23 mouse cellular contexts compared by ENCODE assay signal in the genomic region with DNA sequence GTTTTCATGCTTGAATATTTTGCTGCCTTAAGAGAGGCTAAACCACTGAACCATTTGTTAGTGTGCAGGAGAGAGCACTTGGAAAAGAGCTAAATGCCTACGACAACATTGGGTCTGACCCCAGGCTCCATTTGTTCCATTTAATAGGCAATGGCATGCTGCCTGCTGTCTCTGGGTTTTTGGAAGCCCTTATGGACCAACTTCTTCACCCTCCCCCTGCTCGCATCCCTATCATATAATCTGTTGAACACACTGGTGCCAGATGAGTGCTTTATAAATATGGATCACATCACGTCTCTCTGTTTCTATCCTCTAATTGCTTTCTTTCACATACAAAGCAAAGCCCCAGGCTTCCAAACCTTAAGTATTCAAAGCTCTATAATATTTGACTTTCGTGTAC.
A peak's percentile ranks its signal among the peaks of the same experiment; 100 is the strongest.
DNase-seq lines count a peak whose midpoint lies in the region; ATAC-seq lines count a peak whose summit lies in the region.
"Had no signal": no experiment of that assay in that cellular context is flagged by ENCODE, and none has a peak within 500 bp of the region (broad histone marks: within the 10 kb centered on the region; RNA-seq: fewer than 3 reads in every experiment).

No protein-coding gene starts in this region.

- ATAC-seq in forebrain, embryonic 14.5 days: no peak
- no peak for ATAC-seq in forebrain, embryonic 11.5 days (replicated peaks; ENCODE audit: low FRiP score)
- ATAC-seq in hindbrain, embryonic 14.5 days (ENCODE audit: low FRiP score): no peak
- ATAC-seq: CD4-positive, CD25-positive, alpha-beta regulatory T cell, adult 4 months; intestine, embryonic 15.5 days had no signal

- H3K4me1 ChIP-seq in forebrain, embryonic 14.5 days (ENCODE audit: control insufficient read depth, insufficient read depth, low read length): no peaks in the 10 kb centered on the region
- no peaks in the 10 kb centered on the region for H3K4me1 ChIP-seq in forebrain, embryonic 11.5 days (replicated peaks; ENCODE audit: control insufficient read depth, insufficient read depth, low read length)
- H3K4me1 ChIP-seq in hindbrain, embryonic 14.5 days (replicated peaks; ENCODE audit: control insufficient read depth, insufficient read depth, low read length): 0 out of 2 replicates have a peak, but pooled peaks cover 3% of the 10 kb centered on the region
- H3K4me1 ChIP-seq: embryonic facial prominence, embryonic 15.5 days; heart, embryonic 13.5 days; hindbrain, embryonic 12.5 days; intestine, embryonic 15.5 days had no signal

- no peaks in the 10 kb centered on the region for H3K9me3 ChIP-seq in forebrain, embryonic 14.5 days (replicated peaks; ENCODE audit: control insufficient read depth, low read length)
- no peaks in the 10 kb centered on the region for H3K9me3 ChIP-seq in forebrain, embryonic 11.5 days (ENCODE audit: control insufficient read depth, low read length)
- no peaks in the 10 kb centered on the region for H3K9me3 ChIP-seq in hindbrain, embryonic 14.5 days (ENCODE audit: control insufficient read depth, low read length)
- H3K9me3 ChIP-seq: embryonic facial prominence, embryonic 15.5 days; hindbrain, embryonic 12.5 days; intestine, embryonic 15.5 days had no signal

- H3K27ac ChIP-seq in forebrain, embryonic 14.5 days (ENCODE audit: low read depth, low read length): no peak overlapping the region
- no peak overlapping the region for H3K27ac ChIP-seq in forebrain, embryonic 11.5 days (ENCODE audit: low read depth, low read length)
- no peak overlapping the region for H3K27ac ChIP-seq in hindbrain, embryonic 14.5 days
- H3K27ac ChIP-seq: embryonic facial prominence, embryonic 15.5 days; heart, embryonic 13.5 days; hindbrain, embryonic 12.5 days; intestine, embryonic 15.5 days had no signal

- peak; percentile 40 to 67 for DNase-seq in cerebellum, postnatal 10 days
- DNase-seq in cerebellum, adult 11 months: no peak
- DNase-seq in forebrain, embryonic 14.5 days (ENCODE audit: low spot score): peak; percentile 3
- DNase-seq in forebrain, embryonic 11.5 days (ENCODE audit: low spot score): no peak
- DNase-seq in layer of hippocampus, postnatal 10 days (ENCODE audit: low spot score in 2 of 2): peak; percentile 17 to 30
- no peak for DNase-seq in layer of hippocampus, adult 9-10 months (ENCODE audit: low spot score)
- DNase-seq in brain, embryonic 18.5 days (ENCODE audit: low read depth, low spot score): peak; percentile 26
- no peak for DNase-seq in hindbrain, embryonic 14.5 days (ENCODE audit: low spot score)
- DNase-seq: adrenal gland, adult 8-10 months; adrenal gland, postnatal 36 days; B cell, adult 2 months; cerebellum, postnatal 25 days; gastrocnemius, postnatal 36 days; heart, adult 11 months; heart, postnatal 36 days; kidney, adult 18-20 months had no signal

- H3K9ac ChIP-seq in forebrain, embryonic 14.5 days (ENCODE audit: low read length): no peak overlapping the region
- no peak overlapping the region for H3K9ac ChIP-seq in forebrain, embryonic 11.5 days (ENCODE audit: low read length)
- no peak overlapping the region for H3K9ac ChIP-seq in hindbrain, embryonic 14.5 days
- H3K9ac ChIP-seq: embryonic facial prominence, embryonic 15.5 days; heart, embryonic 13.5 days; hindbrain, embryonic 12.5 days; intestine, embryonic 15.5 days had no signal

- H3K4me3 ChIP-seq in forebrain, embryonic 14.5 days (ENCODE audit: low read depth, low read length): no peak overlapping the region
- H3K4me3 ChIP-seq in forebrain, embryonic 11.5 days (ENCODE audit: low read depth, low read length): no peak overlapping the region
- H3K4me3 ChIP-seq in hindbrain, embryonic 14.5 days (replicated peaks; ENCODE audit: low read length): no peak overlapping the region
- H3K4me3 ChIP-seq: embryonic facial prominence, embryonic 15.5 days; erythroblast, embryonic 14.5 days; heart, embryonic 13.5 days; hindbrain, embryonic 12.5 days; intestine, embryonic 15.5 days had no signal

- H3K4me2 ChIP-seq in forebrain, embryonic 14.5 days (ENCODE audit: low read length): no peak overlapping the region
- no peak overlapping the region for H3K4me2 ChIP-seq in forebrain, embryonic 11.5 days (ENCODE audit: low read depth, low read length, severe bottlenecking)
- no peak overlapping the region for H3K4me2 ChIP-seq in hindbrain, embryonic 14.5 days (replicated peaks)
- H3K4me2 ChIP-seq: embryonic facial prominence, embryonic 15.5 days; heart, embryonic 13.5 days; hindbrain, embryonic 12.5 days; intestine, embryonic 15.5 days had no signal

- no peaks in the 10 kb centered on the region for H3K27me3 ChIP-seq in forebrain, embryonic 14.5 days (replicated peaks; ENCODE audit: control insufficient read depth, insufficient read depth, low read length)
- no peaks in the 10 kb centered on the region for H3K27me3 ChIP-seq in forebrain, embryonic 11.5 days (ENCODE audit: control insufficient read depth, insufficient read depth, low read length)
- no peaks in the 10 kb centered on the region for H3K27me3 ChIP-seq in hindbrain, embryonic 14.5 days (ENCODE audit: control insufficient read depth, insufficient read depth, low read length)
- H3K27me3 ChIP-seq: embryonic facial prominence, embryonic 15.5 days; heart, embryonic 13.5 days; hindbrain, embryonic 12.5 days; intestine, embryonic 15.5 days had no signal

- 78% methylated on average over 4 of the region's 4 CpGs for WGBS in forebrain, embryonic 14.5 days
- WGBS in forebrain, embryonic 11.5 days: 78% methylated on average over 4 of the region's 4 CpGs
- WGBS in hindbrain, embryonic 14.5 days: 64% methylated on average over 4 of the region's 4 CpGs

- H3K36me3 ChIP-seq in forebrain, embryonic 14.5 days (ENCODE audit: control insufficient read depth, insufficient read depth, low read length): no peaks in the 10 kb centered on the region
- no peaks in the 10 kb centered on the region for H3K36me3 ChIP-seq in forebrain, embryonic 11.5 days (ENCODE audit: control insufficient read depth, insufficient read depth, low read length)
- no peaks in the 10 kb centered on the region for H3K36me3 ChIP-seq in hindbrain, embryonic 14.5 days (replicated peaks; ENCODE audit: control insufficient read depth, insufficient read depth)
- H3K36me3 ChIP-seq: embryonic facial prominence, embryonic 15.5 days; G1E; heart, embryonic 13.5 days; hindbrain, embryonic 12.5 days; intestine, embryonic 15.5 days had no signal

Comparison
In these comparisons a context has a peak if more than half of its experiments do, and no peak if none do; other contexts are left out.
1. DNase-seq: peak in cerebellum, postnatal 10 days (2 of 2), forebrain, embryonic 14.5 days (single experiment), layer of hippocampus, postnatal 10 days (2 of 2) and brain, embryonic 18.5 days (single experiment); none in cerebellum, adult 11 months (single experiment), forebrain, embryonic 11.5 days (single experiment), layer of hippocampus, adult 9-10 months (single experiment) and hindbrain, embryonic 14.5 days (single experiment).